Mouse (Mus musculus) lung, adult 10 weeks (tissue): Measurements from ENCODE around the gene Cpd. TPM values are rescaled to one million over a fixed set of nuclear protein-coding genes. Genes with fewer than 3 reads are reported as not detected.

ENCODE experiments used
- polyA plus RNA-seq: library from polyadenylated mRNA; stranded (reverse); fragments of 350-450 nt; fragmentation: Illumina TruSeq; extraction: RNeasy Lipid Tissue Mini Kit (QIAGEN cat#74804); gene quantifications from one replicate; pipeline ENCODE4 v1.2.3, GENCODE M21; 2014; ENCODE audit warnings: low read depth, low replicate concordance; ENCODE audit not compliant: insufficient read depth

Cpd gene
- polyA plus RNA-seq, result 22.7 TPM

DNA sequence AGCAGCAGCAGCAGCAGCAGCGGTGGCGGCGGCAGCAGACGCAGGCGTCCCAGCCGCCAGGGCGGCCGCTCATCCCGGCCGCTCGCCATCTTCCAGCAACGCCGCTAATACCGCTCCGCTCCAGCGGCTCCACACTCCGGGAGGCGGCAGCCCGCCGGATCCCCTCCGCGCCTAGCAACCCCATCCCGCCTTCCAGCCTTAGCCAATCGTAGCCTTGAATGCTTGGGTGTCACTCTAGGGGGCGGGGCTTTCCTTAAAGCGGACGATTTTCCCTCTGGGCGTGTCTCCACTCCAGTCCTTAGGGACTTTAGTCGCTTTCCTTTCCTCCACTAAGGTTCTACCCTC lies at the start of gene Cpd:
TSS of gene Cpd (minus strand) at position 141 of the 345 bp plus-strand sequence.

GRCm38 (mm10) chr11:76763053-76763740 lies 83.6 kb downstream of the Cpd start, which contains the start of gene Gosr1:
Gene Gosr1 (minus strand): TSS chr11:76763579.

Other genes with a start within 250 kb of the Cpd start
- 15.2 TPM for gene Abr, start 224.7 kb downstream of the Cpd start, polyA plus RNA-seq
- not detected for gene Bhlha9, start 174.5 kb downstream of the Cpd start, polyA plus RNA-seq
- gene Trarg1, start 167.2 kb downstream of the Cpd start, polyA plus RNA-seq, result 6.4 TPM
- gene Gosr1, start 83.4 kb downstream of the Cpd start, polyA plus RNA-seq, result 12.2 TPM
- 0.58 TPM for gene Tmigd1, start 55.1 kb upstream of the Cpd start, polyA plus RNA-seq
- 29.5 TPM for gene Blmh, start 77.8 kb upstream of the Cpd start, polyA plus RNA-seq
- 2.1 TPM for gene Slc6a4, start 151.6 kb upstream of the Cpd start, polyA plus RNA-seq
- gene Nsrp1, start 231.4 kb upstream of the Cpd start, polyA plus RNA-seq, result 7.6 TPM